Mouse (Mus musculus) midbrain, embryonic 11.5 days (tissue): Measurements from ENCODE around the gene Slc9a3r2. TPM values are rescaled to one million over a fixed set of nuclear protein-coding genes. Genes with fewer than 3 reads are reported as not detected.
A peak's percentile ranks its signal among the peaks of the same experiment; 100 is the strongest.
"Not testable (repeated sequence)": the region's sequence is repeated elsewhere in the genome, so short reads cannot be mapped to it uniquely, and the experiment has no call there.

Experiments used
- ATAC-seq: fragments of 200-750 bp; cut with Nextera tagmentation; 2 replicates; pipeline ENCODE4 v1.8.0; 2017; ENCODE audit warnings: moderate TSS enrichment, moderate library complexity; ENCODE audit not compliant: low FRiP score
- DNase-seq: peaks from one replicate; pipeline ENCODE4 v3.0.0; 2015; ENCODE audit warnings: low spot score; ENCODE audit errors: missing footprints
- H3K27ac ChIP-seq: fragments of 300-500 bp; sonication (generic); 2 replicates; pipeline ENCODE4 v1.5.1; 2014; ENCODE audit warnings: low read depth, low read length
- H3K27me3 ChIP-seq: fragments of 300-500 bp; sonication (generic); 2 replicates; pipeline ENCODE4 v1.6.1; 2014; ENCODE audit warnings: mild to moderate bottlenecking, low read length, moderate library complexity, mixed read lengths; ENCODE audit not compliant: control insufficient read depth, insufficient read depth
- H3K36me3 ChIP-seq: fragments of 300-500 bp; sonication (generic); 2 replicates; pipeline ENCODE4 v1.6.1; 2014; ENCODE audit warnings: mild to moderate bottlenecking, low read length, moderate library complexity, mixed read lengths; ENCODE audit not compliant: control insufficient read depth, insufficient read depth
- H3K4me1 ChIP-seq: fragments of 300-500 bp; sonication (generic); 2 replicates; pipeline ENCODE4 v1.6.1; 2014; ENCODE audit warnings: low read length; ENCODE audit not compliant: control insufficient read depth, insufficient read depth
- H3K4me2 ChIP-seq: fragments of 300-500 bp; sonication (generic); 2 replicates; pipeline ENCODE4 v1.6.1; 2014; ENCODE audit warnings: mild to moderate bottlenecking, moderate library complexity
- H3K4me3 ChIP-seq: fragments of 300-500 bp; sonication (generic); 2 replicates; pipeline ENCODE4 v1.5.1; 2014; ENCODE audit warnings: low read depth, low read length
- H3K9ac ChIP-seq: fragments of 300-500 bp; sonication (generic); 2 replicates; pipeline ENCODE4 v1.6.1; 2014; ENCODE audit warnings: low read length
- H3K9me3 ChIP-seq: fragments of 300-500 bp; sonication (generic); 2 replicates; pipeline ENCODE4 v1.6.1; 2016; ENCODE audit warnings: low read length; ENCODE audit not compliant: control insufficient read depth
- WGBS: fragments of 180-500 bp; shearing (Covaris S2); extraction: QIAGEN DNeasy Blood & Tissue Kit; methylation state at CpG from one replicate; pipeline ENCODE4 v1.1.7; 2014; 5-methylcytosine and 5-hydroxymethylcytosine counted together
- polyA plus RNA-seq: library from polyadenylated mRNA; unstranded; fragments of >200 nt; fragmentation: Nextera tagmentation; extraction: Ambion mirVana; gene quantifications from 2 replicates; pipeline ENCODE4 v1.2.1, GENCODE M21; 2014

Gene Slc9a3r2
- polyA plus RNA-seq, 1 experiment from 2014 or later = 36.4 TPM

GRCm38 (mm10) chr17:24670246-24670844 is 20.2 kb upstream of the Slc9a3r2 start:
- ATAC-seq (no peak), DNase-seq (peak; percentile 91)
- Histone ChIP-seq H3K36me3 (no peaks in the 10 kb centered on the region), H3K4me1 (peaks cover 24% of the 10 kb centered on the region), H3K4me3 (peak overlapping the region; percentile 98), H3K27ac (peak overlapping the region; percentile 61; the same call in 1 of the 2 replicates), H3K9ac (peak overlapping the region; percentile 98), H3K4me2 (peak overlapping the region; percentile 88), H3K9me3 (no peaks in the 10 kb centered on the region), H3K27me3 (no peaks in the 10 kb centered on the region)
- 14% methylated on average over 8 of the region's 8 CpGs for WGBS

GRCm38 (mm10) chr17:24669545-24670245 is 19.6 kb upstream of the Slc9a3r2 start, which contains the start of gene Zfp598:
Gene Zfp598, plus strand, starts transcription at chr17:24669687.
- peaks cover 24% of the 10 kb centered on the region for H3K4me1 ChIP-seq
- WGBS = under 1% methylated on average over 71 of the region's 80 CpGs
- peak within 1 kb of the TSS; percentile 88 for H3K4me2 ChIP-seq
- H3K36me3 ChIP-seq = no peaks in the 10 kb centered on the region
- H3K9me3 ChIP-seq = no peaks in the 10 kb centered on the region
- peak within 1 kb of the TSS; percentile 98 for H3K4me3 ChIP-seq
- H3K27me3 ChIP-seq = no peaks in the 10 kb centered on the region
- peak within 1 kb of the TSS; percentile 98 for H3K9ac ChIP-seq
- DNase-seq (peak; percentile 99), ATAC-seq (peak; percentile 99)
- H3K27ac ChIP-seq = peak within 1 kb of the TSS; percentile 61

GRCm38 (mm10) chr17:24669214-24669544 is 19.1 kb upstream of the Slc9a3r2 start:
- H3K4me1 ChIP-seq = peaks cover 24% of the 10 kb centered on the region
- not testable (repeated sequence) for H3K9me3 ChIP-seq, H3K27me3 ChIP-seq, H3K27ac ChIP-seq, DNase-seq, H3K36me3 ChIP-seq
- H3K4me2 ChIP-seq = peak overlapping the region; percentile 88
- H3K9ac ChIP-seq = peak overlapping the region; percentile 98
- H3K4me3 ChIP-seq = peak overlapping the region; percentile 98
- WGBS = 11% methylated on average over 15 of the region's 15 CpGs
- ATAC-seq = peak; percentile 56

GRCm38 (mm10) chr17:24667416-24667815 is 17.3 kb upstream of the Slc9a3r2 start:
- H3K9ac ChIP-seq = no peak overlapping the region
- no peak overlapping the region for H3K27ac ChIP-seq
- H3K9me3 ChIP-seq = no peaks in the 10 kb centered on the region
- no peaks in the 10 kb centered on the region for H3K36me3 ChIP-seq
- H3K4me3 ChIP-seq = no peak overlapping the region
- 32% methylated on average over 6 of the region's 6 CpGs for WGBS
- DNase-seq (no peak), ATAC-seq (no peak)
- H3K4me2 ChIP-seq = no peak overlapping the region
- no peaks in the 10 kb centered on the region for H3K27me3 ChIP-seq
- peaks cover 24% of the 10 kb centered on the region for H3K4me1 ChIP-seq

- peaks cover 22% of the 10 kb centered on the region for H3K4me1 ChIP-seq
- 72% methylated on average over 7 of the region's 7 CpGs for WGBS
- H3K27ac ChIP-seq, H3K27me3 ChIP-seq, H3K9ac ChIP-seq, H3K4me3 ChIP-seq, H3K4me2 ChIP-seq, H3K9me3 ChIP-seq, DNase-seq, ATAC-seq, H3K36me3 ChIP-seq: not testable (repeated sequence)
These were observed 16.9 kb upstream of the Slc9a3r2 start for GRCm38 (mm10) chr17:24667011-24667410.

- Histone ChIP-seq H3K27me3 (peaks cover 35% of the 10 kb centered on the region), H3K4me2 (peak within 1 kb of the TSS; percentile 55), H3K4me3 (peak within 1 kb of the TSS; percentile 30), H3K36me3 (no peaks in the 10 kb centered on the region), H3K9ac (peak within 1 kb of the TSS; percentile 56), H3K4me1 (peaks cover 5% of the 10 kb centered on the region), H3K9me3 (no peaks in the 10 kb centered on the region), H3K27ac (no peak within 1 kb of the TSS)
- ATAC-seq (peak; percentile 48; the same call in 1 of the 2 replicates), DNase-seq (peak; percentile 90)
- 1% methylated on average over 47 of the region's 47 CpGs for WGBS
These were observed 8.1 kb upstream of the Slc9a3r2 start, which contains the start of gene Npw for GRCm38 (mm10) chr17:24658017-24658758. Gene Npw, minus strand, starts transcription at chr17:24658457.

- no peak overlapping the region for H3K4me3 ChIP-seq
- H3K9ac ChIP-seq = no peak overlapping the region
- H3K4me2 ChIP-seq = no peak overlapping the region
- peaks cover 9% of the 10 kb centered on the region for H3K4me1 ChIP-seq
- H3K9me3 ChIP-seq = no peaks in the 10 kb centered on the region
- H3K27ac ChIP-seq = no peak overlapping the region
- DNase-seq = no peak
- WGBS = 74% methylated on average over 4 of the region's 4 CpGs
- H3K36me3 ChIP-seq = no peaks in the 10 kb centered on the region
- no peak for ATAC-seq
- peaks cover 40% of the 10 kb centered on the region for H3K27me3 ChIP-seq
These were observed 4.8 kb upstream of the Slc9a3r2 start for GRCm38 (mm10) chr17:24654969-24655368.

GRCm38 (mm10) chr17:24653967-24654710 is 4.0 kb upstream of the Slc9a3r2 start:
- DNase-seq (peak; percentile 97), ATAC-seq (peak; percentile 68)
- H3K9ac ChIP-seq = no peak overlapping the region
- H3K27ac ChIP-seq = no peak overlapping the region
- no peaks in the 10 kb centered on the region for H3K36me3 ChIP-seq
- peak overlapping the region; percentile 8 for H3K4me2 ChIP-seq
- 4% methylated on average over 19 of the region's 19 CpGs for WGBS
- H3K27me3 ChIP-seq = peaks cover 32% of the 10 kb centered on the region
- peaks cover 14% of the 10 kb centered on the region for H3K4me1 ChIP-seq
- no peak overlapping the region for H3K4me3 ChIP-seq
- H3K9me3 ChIP-seq = no peaks in the 10 kb centered on the region
